Mouse (Mus musculus): ENCODE measurements around the gene Itih4. TPM values are rescaled to one million over a fixed set of nuclear protein-coding genes. Genes with fewer than 3 reads are reported as not detected.

The Itih4 gene
- total RNA-seq, 2 experiments from 2014 or later = 0.09 to 1.00 TPM

GRCm38 (mm10) chr14:30878958-30879571 lies 7.2 kb upstream of the Itih4 start, which contains the start of gene Mustn1:
Gene Mustn1 (plus strand): TSS chr14:30879200.
- DNase-seq (ENCODE audit: low spot score) = peak; percentile 66

GRCm38 (mm10) chr14:30879794-30880193 lies 6.5 kb upstream of the Itih4 start:
- DNase-seq (ENCODE audit: low spot score) = peak; percentile 76

GRCm38 (mm10) chr14:30880251-30880650 lies 6.0 kb upstream of the Itih4 start:
- DNase-seq (ENCODE audit: low spot score) = peak; percentile 49

DNA sequence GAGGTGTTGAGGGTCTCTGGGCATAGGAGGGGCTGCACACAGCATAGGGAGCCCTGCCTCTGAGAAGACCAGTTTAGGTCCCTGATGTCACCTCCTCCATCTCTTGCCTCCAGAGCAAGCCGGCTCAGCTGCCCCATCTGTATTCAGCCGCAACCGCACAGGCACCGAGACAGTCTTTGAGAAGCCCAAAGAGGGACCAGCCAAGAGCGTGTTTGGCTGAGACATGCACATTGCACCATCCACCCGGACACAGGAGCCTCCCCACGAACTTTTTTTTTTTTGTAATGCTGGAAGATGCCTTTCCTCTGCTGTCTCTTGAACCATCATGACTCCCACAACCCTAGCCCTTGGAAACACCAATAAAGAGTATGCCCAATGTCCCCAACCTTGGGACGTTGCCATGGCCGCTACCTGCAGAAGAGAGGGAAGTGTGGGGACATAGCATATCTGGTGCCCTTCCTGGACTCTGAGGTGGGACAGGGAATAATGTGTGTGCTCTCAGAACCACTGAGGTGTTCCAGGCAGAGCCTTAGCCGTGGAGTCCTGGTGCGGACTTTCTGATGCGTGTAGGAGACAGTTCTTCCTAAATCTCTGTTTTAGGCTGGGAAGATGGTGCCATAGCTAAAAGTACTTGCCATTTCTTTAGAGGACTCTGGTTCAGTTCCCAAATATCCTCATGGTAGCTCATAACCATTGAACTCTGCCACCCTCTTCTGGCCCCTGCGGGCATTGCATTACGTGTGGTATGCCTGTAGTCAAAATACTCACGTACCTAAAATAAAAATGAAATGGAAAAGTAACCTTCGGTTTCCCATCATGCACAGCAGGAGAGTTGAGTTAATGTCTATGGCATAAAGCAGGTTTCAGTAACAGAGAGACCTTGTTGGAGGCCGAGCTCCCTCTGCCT lies 5.2 kb upstream of the Itih4 start:
- peak; percentile 85 for DNase-seq (ENCODE audit: low spot score)

GRCm38 (mm10) chr14:30881718-30882108 lies 4.6 kb upstream of the Itih4 start:
- no peak for DNase-seq (ENCODE audit: low spot score)

DNA sequence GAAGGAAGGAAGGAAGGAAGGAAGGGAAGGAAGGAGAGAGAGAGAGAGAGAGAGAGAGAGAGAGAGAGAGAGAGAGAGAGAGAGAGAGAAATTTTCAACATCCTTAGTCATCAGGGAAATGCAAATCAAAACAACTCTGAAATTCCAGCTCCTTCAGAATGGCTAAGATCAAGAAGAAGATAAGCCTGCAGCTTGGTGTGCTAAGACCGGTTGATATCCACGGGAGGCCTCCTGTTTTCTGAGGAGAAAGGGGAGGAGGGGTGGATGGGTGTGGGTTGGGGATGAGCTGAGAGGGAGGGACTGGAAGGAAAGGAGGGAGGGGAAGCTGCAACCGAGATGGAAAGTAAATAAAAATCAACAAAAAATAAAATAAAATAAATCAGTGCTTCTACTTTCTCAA lies 978 bp upstream of the Itih4 start:
- DNase-seq (ENCODE audit: low spot score) = no peak

- DNase-seq (ENCODE audit: low spot score) = peak; percentile 64
Measured at GRCm38 (mm10) chr14:30888271-30888732, 2.0 kb downstream of the Itih4 start.

- no peak for DNase-seq (ENCODE audit: low spot score)
Measured at GRCm38 (mm10) chr14:30899972-30900371, 13.7 kb downstream of the Itih4 start.

GRCm38 (mm10) chr14:30902628-30903027 lies 16.4 kb downstream of the Itih4 start:
- DNase-seq (ENCODE audit: low spot score) = no peak

DNA sequence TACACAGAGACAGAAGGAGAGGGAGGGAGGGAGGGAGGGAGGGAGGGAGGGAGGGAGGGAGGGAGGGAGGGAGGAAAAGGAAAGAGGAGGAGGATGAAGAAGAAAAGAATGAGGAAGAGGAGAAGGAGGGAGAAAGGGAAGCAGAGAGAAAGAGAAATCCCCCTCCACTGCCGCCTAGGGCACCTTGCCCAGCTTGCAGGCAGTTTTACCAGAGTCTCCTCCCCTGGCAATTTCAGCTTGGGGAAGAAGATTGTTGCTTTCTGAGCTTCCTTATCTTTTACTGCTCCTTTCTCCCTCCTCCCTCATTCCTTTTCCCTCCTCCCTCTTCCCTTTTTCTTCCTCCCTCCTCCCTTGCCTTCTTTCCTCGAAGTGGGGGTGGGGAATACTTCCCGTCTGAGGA lies 16.8 kb downstream of the Itih4 start:
- no peak for DNase-seq (ENCODE audit: low spot score)

GRCm38 (mm10) chr14:30904307-30904706 lies 18.0 kb downstream of the Itih4 start:
- DNase-seq (ENCODE audit: low spot score) = no peak

- DNase-seq (ENCODE audit: low spot score) = no peak
Measured at GRCm38 (mm10) chr14:30906001-30906400, 19.7 kb downstream of the Itih4 start.

- DNase-seq (ENCODE audit: low spot score) = no peak
Measured at GRCm38 (mm10) chr14:30907814-30908265, 21.6 kb downstream of the Itih4 start.

DNA sequence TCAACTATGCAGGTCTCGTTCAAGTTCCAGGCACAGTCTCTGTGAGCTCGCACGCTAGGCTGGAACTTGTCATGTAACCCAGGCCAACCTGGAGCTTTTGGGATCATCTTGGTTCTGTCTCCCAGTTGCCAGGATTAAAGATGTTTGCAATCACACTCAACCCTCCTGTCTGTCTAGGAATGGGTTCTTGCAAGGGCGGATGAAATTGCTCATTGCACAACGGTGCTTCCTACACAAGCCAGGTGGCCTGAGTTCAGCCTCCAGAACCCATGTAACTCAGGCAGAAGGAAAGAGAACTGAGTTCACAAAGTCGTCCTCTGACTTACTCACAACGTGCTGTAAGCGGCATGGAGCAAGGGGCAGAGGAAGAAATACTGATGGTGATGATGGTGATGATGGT lies 24.9 kb downstream of the Itih4 start:
- no peak for DNase-seq (ENCODE audit: low spot score)

GRCm38 (mm10) chr14:30912641-30913040 lies 26.4 kb downstream of the Itih4 start:
- no peak for DNase-seq (ENCODE audit: low spot score)

GRCm38 (mm10) chr14:30913404-30913803 lies 27.1 kb downstream of the Itih4 start:
- DNase-seq (ENCODE audit: low spot score) = no peak

DNA sequence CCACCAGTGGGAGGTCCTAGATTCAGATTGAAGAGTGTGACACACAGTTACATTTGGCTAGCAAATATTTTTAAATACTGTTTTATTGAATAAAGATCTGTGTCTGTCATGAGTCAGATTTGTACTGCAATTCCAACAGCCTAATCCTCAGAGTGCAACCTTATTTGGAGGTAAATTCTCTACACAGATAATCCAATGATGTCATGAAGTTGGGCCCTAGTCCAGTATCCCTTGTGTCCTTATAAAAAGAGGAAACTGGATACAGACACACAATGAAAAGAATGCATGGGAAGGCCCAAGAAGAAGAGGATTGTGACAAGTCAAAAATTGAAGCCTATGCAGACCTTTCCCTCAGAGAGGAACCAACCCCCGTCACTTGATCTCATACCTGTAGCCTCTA lies 30.2 kb downstream of the Itih4 start:
- DNase-seq (ENCODE audit: low spot score) = no peak

DNA sequence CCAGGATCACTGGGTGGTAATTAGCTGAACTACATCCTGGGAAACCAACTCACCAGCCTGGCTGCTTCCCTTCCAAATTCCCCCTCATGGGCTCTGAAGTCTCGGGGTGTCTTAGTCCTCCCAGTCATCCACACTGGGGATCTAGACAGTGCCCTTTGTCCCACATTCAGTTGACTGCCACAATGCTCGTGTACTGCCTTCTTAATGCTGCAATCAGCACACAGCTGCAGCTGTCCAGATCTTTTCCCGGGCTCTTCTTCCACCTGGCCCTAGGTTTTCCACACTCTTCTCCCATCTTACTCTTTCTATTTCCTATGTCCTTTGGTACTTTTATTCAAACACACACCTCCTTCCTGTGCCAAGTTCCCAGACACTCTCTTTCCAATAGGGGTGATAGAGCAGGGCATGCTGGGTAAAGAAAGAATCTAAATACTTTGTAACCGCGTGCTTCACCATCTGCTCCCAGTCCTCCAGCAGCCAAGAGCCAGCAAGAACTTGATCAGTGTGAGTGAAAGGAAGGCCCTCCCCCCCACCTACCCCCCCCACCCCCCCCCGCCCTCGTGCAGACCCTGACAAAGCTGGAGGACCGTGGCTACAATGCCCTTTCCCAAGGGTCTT lies 35.9 kb downstream of the Itih4 start:
- DNase-seq (ENCODE audit: low spot score) = no peak

DNA sequence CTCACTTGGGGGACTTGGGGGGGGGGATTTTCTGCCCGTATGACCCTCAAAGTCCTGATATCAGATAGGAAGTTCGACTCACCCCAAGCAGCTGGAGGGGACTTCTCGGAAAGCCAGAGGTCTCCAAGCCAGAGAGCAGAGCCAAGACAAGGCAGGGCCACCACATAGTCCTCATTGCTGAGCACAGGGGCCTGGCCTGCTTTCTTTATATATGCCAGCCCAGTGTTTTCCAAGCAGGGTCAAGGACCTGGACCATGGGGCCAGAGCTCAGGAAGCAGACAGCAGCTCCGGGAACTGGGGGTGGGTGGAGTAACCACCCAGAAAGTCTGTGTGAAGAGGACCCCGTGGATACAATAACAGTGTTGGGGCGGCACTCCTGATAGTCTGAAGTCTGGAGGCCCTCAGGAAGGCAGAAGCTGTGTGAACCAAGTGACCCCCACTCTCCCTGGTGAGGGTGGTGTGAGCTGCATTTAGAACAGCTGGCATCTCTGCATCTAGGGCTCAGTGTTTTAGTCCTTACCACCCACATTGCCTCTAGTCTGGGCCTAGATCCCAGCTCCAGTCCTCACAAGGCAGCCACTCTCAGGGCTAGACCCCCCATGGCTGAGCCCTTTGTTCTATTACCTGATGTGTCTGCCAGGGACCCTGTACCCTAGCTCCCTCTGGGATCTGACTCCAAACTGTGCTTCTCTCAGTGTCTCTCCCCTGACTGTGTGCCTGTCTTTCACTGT lies 37.3 kb downstream of the Itih4 start, which contains the start of gene Itih3:
TSS of gene Itih3 (minus strand) at position 386 of the 731 bp plus-strand sequence.
- no peak for DNase-seq (ENCODE audit: low spot score)

GRCm38 (mm10) chr14:30925492-30925891 lies 39.2 kb downstream of the Itih4 start:
- no peak for DNase-seq (ENCODE audit: low spot score)

GRCm38 (mm10) chr14:30930386-30930785 lies 44.1 kb downstream of the Itih4 start:
- DNase-seq (ENCODE audit: low spot score) = no peak

Measured in gastrocnemius, adult 18-20 months (tissue).